Mouse (Mus musculus): ENCODE data around the gene Fam107a. TPM values are rescaled to one million over a fixed set of nuclear protein-coding genes. Genes with fewer than 3 reads are reported as not detected.

Gene Fam107a
- not detected in 2 replicates for polyA plus RNA-seq (2012; ENCODE audit: low replicate concordance)

GRCm38 (mm10) chr14:8317194-8318097 lies at the start of gene Fam107a:
TSS of gene Fam107a (minus strand) at chr14:8318023.

DNA sequence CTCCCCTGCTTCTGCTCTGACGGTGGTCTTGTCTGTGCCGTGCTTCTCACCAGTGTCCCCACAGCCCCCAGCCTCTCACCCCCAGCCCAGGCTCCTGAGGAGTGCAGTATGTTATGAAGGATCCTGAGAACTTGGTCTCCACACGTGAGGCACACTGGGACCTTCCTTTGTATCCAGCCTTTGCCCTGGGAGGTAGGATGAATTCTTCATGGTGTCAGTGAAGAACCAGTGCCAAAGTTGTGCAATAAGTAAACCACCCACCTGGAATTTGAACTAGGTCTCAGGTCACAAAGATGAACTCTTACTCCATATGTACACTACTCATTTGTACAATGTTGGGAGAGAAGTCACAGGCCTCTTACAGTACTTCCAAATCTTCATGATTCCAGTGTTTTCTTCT lies 58.7 kb downstream of the Fam107a start, which contains the start of gene Acox2:
Gene Acox2 (minus strand): TSS at position 188 of the 400 bp plus-strand sequence.

Other genes starting within 250 kb of the Fam107a start
- 0.48 and 3.1 TPM in 2 replicates for gene Rpp14, start 237.7 kb downstream of the Fam107a start, polyA plus RNA-seq (2012; ENCODE audit: low replicate concordance)
- gene Pxk, start 219.8 kb downstream of the Fam107a start, polyA plus RNA-seq (2012; ENCODE audit: low replicate concordance), result 9.4 and 11.5 TPM in 2 replicates
- gene Pdhb, start 145.0 kb downstream of the Fam107a start, polyA plus RNA-seq (2012; ENCODE audit: low replicate concordance), result 22.3 and 31.4 TPM in 2 replicates
- 1.1 and 1.2 TPM in 2 replicates for gene Kctd6, start 103.9 kb downstream of the Fam107a start, polyA plus RNA-seq (2012; ENCODE audit: low replicate concordance)
- not detected in 2 replicates for gene Acox2, start 58.7 kb downstream of the Fam107a start, polyA plus RNA-seq (2012; ENCODE audit: low replicate concordance)
- gene Oit1, start 60.7 kb upstream of the Fam107a start, polyA plus RNA-seq (2012; ENCODE audit: low replicate concordance), result not detected in 2 replicates